Mouse (Mus musculus) CH12.LX (cell line): ENCODE measurements around the gene Sult6b1.

Source experiments
- EP300 ChIP-seq: IDR thresholded peaks from 2 replicates; pipeline ENCODE4 v1.6.1; 2011; ENCODE audit warnings: low read length, improper control_type of control experiment
- GABPA ChIP-seq: IDR thresholded peaks from 2 replicates; pipeline ENCODE4 v1.6.1; 2012; ENCODE audit warnings: low read depth, low read length, improper control_type of control experiment, inconsistent platforms; ENCODE audit not compliant: insufficient replicate concordance
- MXI1 ChIP-seq: IDR thresholded peaks from 2 replicates; pipeline ENCODE4 v1.6.1; 2011; ENCODE audit warnings: mild to moderate bottlenecking, low read depth, low read length, improper control_type of control experiment
- MYC ChIP-seq: IDR thresholded peaks from 2 replicates; pipeline ENCODE4 v1.6.1; 2011; ENCODE audit warnings: low read depth, mild to moderate bottlenecking, improper control_type of control experiment, low read length
- POLR2A ChIP-seq: IDR thresholded peaks from 2 replicates; pipeline ENCODE4 v1.6.1; 2011; ENCODE audit warnings: low read depth, mild to moderate bottlenecking, improper control_type of control experiment, low read length
- POLR2AphosphoS2 ChIP-seq: IDR thresholded peaks from 2 replicates; pipeline ENCODE4 v1.6.1; 2011; ENCODE audit warnings: low read depth, low read length, improper control_type of control experiment
- RAD21 ChIP-seq: IDR thresholded peaks from 2 replicates; pipeline ENCODE4 v1.6.1; 2011; ENCODE audit warnings: low read depth, mild to moderate bottlenecking, low read length, improper control_type of control experiment, moderate library complexity

- TF ChIP-seq RAD21, result no peak
- TF ChIP-seq POLR2A, result no peak
- TF ChIP-seq POLR2AphosphoS2, result no peak
- no peak for TF ChIP-seq GABPA
- TF ChIP-seq MXI1, result no peak
- TF ChIP-seq EP300, result no peak
- TF ChIP-seq MYC, result no peak
Measured at GRCm38 (mm10) chr17:78836056-78836455, 70.7 kb downstream of the Sult6b1 start.
